Mouse (Mus musculus): Measurements from ENCODE around the gene Prpf18.
A peak's percentile ranks its signal among the peaks of the same experiment; 100 is the strongest.

DNA sequence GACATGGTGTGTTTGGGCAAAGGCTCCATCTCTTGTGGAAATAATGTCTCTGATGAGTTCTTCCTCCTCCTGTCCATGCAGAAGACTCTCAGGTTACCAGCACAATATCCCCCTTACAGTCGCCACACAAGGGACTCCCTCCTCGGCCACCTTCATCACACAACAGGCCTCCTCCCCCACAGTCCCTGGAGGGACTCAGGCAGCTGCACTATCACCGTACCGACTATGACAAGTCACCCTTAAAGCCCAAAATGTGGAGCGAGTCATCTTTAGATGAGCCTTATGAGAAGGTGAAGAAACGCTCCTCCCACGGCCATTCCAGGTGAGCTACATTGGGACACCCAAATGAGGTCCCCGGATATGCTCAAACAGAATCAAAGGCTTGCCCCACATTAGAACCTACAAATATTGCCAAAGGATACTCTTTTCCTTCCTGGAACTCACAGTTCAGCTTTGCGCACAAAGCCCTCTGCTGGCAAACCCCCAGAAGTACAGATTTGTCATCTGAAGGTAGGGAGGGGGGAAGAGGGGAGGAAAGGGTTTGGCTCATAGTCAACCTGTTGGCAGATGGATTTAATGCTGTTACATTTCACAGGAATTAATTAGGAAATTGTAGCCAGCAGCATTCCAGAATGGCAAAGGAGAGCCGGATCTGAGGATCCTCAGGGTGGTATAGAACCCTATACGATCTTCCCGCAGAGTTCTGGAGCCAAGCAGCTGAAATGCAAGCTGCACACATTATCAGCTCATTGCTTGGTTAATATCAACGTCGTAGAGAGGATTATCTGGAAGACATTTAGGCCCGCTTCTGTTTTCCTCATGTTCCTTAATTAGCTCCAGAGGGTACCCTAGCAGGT, 50.7 kb downstream of the Prpf18 start:
- TF ChIP-seq POLR2A (IDR thresholded peaks at IDR 0.05; ENCODE audit: borderline replicate concordance, control insufficient read depth, low read depth, low read length) (no peak), CTCF (IDR thresholded peaks at IDR 0.05; ENCODE audit: control insufficient read depth, insufficient read depth, low read length) (peak; percentile 44)
